Mouse (Mus musculus): ENCODE measurements around the gene Tenm4.

Gene Tenm4

DNA sequence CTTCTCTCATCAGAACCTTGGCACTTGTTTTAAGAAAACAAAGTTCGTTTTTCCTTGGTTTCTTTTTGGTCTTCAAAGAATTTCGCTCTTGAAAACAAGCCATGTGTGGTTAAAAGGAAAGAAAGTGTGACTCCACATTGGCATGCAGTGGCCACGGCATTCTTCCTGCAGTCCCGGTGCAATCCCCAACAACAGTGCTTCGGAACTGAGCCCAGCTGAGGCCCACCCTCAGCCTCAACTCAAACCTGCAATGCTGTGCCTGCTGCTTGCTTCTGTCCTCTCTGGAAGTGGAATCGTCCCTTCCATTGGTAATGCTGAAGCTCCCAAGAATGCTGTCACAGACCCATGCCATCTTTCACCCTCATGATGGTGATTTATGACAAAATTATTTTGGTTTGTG, 88.6 kb downstream of the Tenm4 start:
- no peak for DNase-seq

DNA sequence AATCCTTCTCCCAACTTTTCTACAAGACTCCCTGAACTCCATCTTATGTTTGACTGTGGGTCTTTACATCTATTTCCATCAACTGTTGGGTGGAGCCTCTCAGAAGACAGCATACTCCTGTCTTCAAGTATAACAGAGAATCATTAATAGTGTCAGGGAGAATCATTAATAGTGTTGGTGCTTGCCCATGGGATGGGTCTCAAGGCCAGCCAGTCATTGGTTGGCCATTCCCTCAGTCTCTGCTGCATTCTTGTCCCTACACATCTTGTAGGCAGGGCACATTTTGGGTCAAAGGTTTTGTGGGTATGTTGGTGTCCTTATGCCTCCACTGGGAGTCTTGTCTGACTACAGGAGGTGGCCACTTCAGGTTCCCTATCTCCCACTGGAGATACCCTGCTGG, 91.1 kb downstream of the Tenm4 start:
- DNase-seq = no peak

DNA sequence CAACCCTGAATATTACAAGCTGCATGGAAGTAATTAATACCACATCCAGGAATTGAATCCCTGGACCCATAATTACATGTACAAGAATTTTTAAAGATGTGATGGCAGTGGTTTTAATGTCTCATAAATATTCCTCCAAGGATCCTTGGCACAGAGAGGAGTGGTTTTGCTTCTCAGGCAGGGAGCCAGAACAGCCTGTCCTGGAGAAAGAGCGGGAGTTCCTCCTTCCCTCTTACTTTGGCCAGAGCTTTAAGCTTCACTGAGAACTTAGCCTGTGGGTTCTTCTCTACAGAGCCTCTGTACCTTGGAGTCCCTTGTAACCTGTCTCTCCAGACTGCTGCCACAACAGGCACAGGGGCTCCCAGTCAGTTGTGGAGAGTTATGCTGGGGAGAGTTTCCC, 94.9 kb downstream of the Tenm4 start:
- DNase-seq = no peak

DNA sequence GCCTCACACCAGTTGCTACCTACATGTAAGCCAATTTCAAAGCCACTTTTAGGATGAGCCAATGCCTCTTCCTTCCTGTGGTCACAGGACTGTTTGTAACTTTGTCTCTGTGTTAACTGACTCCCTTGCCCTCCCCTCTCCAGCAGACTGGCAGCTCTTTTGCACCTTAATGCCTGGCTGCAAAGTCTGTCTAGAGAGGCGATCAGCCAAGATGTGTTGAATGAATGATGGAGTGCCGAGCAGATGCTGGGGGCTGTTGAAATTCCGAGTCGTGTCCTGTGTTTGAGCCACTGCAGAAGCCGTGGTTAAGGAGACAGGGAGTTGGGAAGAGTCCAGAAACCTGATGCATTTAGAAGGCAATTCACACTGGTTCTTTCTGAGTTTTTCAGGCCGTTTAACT, 96.2 kb downstream of the Tenm4 start:
- DNase-seq = no peak

DNA sequence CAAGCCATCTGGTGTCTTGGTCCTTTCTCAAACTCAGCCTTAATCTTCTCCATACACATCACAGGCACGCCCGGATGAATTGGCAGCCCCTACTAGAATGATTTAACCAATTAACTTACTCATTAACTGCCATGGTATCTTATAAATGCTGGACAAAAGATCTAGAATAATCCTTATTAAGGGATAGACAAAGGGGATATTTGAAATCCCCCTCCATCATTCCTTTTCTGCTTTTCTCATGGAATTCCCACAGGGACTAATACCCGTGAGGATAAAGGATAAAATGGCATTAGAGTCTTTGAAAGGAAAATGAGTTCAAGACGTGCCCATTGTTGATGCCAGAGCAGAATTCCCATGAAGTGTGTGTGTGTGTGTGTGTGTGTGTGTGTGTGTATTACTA, 99.6 kb downstream of the Tenm4 start:
- no peak for DNase-seq

DNA sequence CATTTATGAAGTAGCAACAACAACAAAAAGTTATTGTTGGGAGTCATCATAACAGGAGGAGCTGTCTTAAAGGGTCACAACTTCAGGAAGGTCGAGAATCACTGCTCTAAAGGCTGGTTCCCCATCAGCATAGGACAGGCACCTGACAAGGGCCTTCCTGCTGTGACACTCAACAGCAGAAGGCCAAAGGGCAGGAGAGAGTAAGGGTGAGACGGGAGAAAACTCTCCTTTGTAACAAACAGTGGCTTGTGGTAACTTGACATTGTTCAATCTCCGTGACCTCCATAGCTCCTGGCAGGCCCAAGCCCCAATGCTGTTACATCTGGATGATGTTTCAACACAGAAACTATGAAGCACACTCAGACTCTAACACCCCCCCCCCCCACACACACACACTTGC, 101.0 kb downstream of the Tenm4 start:
- no peak for DNase-seq

DNA sequence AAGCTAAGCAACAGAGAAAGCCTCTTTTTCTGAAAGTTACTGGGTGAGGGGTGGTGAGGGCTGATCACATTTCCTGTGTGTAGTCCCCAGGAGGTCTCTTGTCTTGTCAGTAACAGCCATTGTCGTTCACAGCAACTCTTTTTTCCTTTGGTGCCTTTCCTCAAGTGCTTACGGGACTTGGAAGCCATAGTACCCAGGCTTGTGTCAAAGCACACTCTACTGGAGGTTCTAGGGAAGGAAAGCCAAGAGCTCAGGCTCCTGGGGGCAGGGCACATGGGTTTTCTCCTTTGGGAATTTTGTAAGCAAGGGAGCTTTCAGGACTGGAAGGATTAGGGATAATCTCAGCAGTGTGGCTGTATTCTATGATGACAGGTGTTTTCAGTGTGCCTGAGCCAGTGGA, 103.4 kb downstream of the Tenm4 start:
- DNase-seq = no peak

DNA sequence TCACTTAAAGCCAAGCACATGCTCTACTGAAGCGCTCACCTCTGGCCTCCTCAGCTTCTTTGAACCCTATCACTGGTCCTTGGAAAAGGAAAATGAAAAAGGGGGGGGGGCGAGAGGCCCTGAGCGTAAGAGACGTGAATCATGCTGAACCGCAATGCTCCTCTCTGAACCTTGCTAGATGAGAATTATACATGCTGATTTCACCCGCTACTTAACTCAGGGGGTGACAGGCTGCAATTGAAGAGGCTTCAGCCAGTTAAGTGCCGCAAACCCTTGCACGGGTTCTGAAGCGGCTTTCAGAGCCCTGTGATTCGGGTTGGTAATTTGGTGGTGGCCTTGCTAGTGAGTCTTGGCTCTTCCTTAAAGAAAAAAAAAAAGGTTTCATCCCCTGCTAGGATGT, 106.5 kb downstream of the Tenm4 start:
- no peak for DNase-seq

DNA sequence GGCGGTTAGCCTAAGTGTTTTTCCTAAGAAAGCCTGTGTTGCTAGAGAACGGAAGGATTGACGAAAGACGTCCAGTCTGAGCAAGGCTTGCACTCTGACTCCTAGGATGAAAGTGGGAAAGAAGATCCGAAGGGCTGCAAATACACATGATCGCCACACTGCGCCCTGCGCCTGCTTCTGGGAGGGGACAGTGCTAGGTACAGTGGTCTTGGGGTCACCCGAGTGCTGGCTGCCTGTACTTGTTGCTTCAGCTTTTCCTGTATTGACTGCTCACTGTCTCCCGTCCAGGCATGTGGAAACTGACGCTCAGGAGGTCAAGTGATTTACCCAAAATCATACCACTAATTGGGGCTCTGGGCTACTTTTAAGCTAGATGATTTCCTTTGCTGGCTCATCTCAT, 107.3 kb downstream of the Tenm4 start:
- DNase-seq = no peak

DNA sequence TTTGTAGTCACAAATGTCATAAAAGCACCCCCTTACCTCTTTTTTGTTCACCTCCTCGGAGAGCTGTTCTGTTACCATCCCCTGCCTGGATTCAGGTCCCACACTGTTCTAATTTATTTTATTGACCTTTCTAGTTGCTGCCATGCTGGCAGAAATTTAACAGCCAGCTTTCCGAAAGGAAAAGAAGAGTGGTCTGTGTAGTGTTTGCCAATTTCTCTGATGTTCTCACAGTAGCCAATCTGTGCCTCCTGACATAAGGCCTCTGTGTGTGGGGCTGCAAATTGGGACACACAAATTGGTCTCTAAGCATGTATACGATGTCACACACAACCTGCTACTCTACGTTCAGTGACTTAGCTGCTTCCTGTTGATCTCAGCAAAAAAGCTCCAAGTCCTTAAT, 109.7 kb downstream of the Tenm4 start:
- DNase-seq = no peak

DNA sequence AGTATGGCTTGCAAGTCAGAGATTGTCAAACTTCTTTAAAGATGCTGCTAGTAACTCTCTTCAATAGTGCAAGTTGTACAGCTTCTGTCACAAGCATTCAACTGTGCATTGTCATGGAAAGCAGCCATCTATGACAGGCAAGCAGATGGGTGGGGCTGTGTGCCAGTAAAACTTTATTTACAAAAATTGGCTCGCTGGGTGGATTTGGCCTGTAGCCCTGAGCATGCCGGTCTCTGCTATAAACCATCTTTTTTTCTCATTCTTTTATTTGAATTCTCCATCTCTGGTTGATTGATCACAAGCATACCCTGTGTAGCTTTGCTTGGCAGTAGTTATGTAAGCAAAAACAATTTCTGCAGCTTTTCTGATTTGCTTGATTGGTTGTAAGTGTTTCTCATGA, 119.5 kb downstream of the Tenm4 start:
- DNase-seq = no peak

DNA sequence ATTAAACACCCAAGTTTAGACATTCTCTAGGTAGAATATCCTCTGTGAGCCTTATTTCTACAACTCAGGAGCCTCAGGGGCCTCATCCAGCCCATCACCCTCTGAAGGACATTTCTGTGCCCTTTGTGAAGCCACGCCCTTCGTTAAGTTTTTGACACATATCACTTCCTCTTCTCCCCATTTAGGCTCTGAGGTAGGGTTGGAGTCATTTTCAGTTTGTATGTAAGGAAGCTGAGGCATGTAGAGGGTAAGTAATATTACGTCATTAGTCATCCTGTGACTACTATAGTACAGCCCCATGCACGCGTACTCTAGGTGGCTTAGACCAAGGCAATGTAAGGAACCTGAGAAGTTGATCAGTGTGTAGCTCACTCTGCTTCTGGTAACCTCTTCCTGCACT, 124.9 kb downstream of the Tenm4 start:
- DNase-seq = no peak

DNA sequence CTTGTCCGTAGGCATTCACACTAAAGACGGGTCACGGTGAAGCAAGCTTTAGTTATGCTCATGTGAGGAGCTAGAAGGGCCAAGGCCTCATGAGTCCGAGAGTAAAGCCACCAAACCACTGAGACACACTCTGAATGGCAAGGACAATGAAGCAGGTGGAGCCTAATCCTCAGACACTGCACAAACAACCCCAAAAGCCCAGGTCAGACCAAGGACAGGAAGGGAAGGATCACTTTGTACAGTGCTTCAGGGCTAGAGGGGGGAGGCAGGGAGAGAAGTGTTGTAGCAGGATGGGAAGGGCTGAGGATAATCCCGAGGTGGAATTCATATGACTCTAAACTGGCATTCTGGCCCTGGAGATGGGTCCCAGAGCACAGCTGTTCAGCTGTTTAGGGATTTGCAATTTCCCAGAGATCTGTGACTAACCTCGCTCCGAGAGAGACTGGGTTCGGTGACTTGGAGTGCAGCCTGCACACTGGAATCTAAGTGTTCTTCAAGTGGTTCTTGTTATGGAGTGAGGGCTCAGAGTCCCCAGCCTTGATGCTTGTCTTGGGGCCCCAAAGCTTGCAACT, 129.9 kb downstream of the Tenm4 start:
- DNase-seq = no peak

DNA sequence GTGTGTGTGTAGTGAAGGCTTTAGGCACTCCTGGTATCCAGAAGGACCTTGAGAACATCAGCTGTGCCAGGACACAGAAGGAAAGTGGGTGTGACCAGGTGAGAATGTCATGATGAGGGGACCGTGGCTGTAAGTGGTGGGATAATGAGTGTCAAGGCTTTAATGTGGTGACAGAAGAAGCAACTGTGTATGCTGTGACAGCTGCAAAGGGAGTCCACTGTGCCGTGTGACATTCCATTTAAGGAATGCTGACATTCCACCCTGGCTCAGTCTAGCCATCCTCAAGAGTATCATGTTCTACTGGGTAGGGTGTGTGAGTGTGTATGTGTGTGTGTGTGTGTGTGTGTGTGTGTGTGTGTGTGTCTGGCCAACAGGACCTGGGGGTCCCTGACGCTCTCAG, 130.8 kb downstream of the Tenm4 start:
- no peak for DNase-seq

DNA sequence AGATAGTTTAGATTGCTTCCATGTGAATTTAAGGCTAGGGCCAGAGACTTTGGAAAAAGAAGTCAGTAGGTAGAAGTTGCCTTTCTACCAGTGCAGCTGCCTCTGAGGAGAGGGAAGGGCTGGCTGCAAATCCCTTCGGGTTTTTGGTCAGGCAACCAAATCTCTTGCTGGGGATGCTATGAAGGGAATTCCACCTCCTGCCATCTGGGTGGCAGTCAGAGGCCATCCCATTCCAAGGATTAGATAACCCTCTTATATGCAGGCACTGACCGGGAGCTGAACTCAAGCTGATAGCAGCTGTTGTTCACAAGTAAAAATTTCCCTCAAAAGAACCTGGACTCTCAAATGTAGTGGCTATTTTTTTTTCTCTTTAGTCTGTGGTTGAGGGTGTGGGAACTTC, 132.9 kb downstream of the Tenm4 start:
- no peak for DNase-seq

DNA sequence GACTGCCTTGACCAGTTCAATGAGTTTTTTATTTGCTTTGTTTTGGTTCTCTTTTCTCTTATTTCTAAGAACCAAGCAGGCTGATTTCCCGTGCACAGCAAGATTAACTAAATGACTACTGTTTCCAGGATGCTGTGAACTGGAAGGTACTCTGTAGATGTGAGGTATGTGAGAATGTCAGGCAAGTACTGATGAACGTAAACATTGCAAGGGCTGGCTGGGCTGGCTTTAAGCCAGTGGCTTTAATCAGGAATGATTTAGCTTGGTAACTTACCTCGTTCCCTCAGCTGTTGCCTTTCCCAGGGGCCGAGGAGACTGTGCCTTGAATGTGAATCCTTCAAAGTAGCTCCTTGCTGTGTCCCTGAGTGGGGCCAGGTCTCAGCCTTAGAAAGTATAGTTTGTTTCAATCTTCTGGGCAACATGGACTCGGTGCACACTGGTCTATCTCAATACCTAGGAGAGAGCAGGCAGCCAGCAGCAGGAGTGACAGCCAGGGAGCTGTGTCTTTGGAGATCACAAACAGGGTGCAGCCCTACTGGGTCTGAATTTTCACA, 134.4 kb downstream of the Tenm4 start:
- no peak for DNase-seq

DNA sequence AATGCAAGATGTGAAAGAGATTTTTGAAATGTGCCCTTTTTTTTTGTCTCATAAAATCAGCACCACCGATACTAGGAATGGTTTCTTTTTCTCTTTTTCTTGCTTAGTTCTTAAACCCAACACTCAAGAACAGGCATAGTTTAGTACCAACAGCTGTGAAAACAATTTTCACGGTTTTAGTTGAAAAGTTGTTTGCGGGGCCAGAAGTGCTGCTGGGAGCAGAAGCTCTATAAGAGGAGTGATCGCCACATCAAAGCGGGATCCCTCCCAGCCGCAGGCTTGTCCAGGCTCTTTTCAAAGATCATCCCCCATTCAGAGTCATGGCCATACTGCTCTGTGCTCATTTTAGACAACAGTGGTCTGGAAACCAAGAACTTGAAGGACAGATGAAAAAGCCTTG, 137.1 kb downstream of the Tenm4 start:
- DNase-seq = no peak

DNA sequence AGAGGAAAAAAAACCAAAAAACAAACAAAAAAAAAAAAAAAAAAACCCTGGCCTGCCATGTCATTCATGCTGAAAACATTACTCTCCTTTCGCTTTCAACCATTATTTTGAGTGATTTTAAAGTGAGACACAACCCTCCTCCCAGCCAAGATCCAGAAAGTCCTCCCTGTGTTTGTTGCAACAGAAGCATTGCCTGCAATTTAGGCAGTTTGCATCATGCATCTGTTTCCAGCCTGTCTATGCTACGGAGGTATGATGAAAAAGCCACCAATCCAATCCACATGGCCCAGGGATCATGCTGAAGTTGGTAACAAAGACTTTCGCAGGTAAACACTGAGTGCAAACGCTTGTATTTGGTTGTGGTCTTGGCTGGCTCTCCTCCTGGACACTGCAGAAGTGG, 158.3 kb downstream of the Tenm4 start:
- DNase-seq = no peak

DNA sequence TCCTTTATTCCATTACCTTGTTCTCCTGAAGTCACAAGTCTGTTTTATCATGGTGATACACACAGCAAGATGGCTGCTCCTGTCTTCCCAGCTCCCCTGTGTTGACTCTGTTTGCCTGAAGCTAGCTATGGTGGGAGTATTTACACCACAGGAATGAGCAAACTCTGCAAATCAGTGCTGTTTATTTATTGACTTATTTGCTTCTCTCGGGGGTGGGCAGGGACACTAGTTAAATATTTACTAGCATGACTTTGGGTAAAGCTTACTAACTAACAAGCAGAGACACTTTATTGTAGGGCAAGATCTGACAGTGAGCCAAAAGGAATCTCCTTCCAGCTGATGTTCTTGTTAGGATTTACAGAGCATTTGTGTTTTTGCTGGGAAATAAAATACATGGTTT, 160.1 kb downstream of the Tenm4 start:
- no peak for DNase-seq

DNA sequence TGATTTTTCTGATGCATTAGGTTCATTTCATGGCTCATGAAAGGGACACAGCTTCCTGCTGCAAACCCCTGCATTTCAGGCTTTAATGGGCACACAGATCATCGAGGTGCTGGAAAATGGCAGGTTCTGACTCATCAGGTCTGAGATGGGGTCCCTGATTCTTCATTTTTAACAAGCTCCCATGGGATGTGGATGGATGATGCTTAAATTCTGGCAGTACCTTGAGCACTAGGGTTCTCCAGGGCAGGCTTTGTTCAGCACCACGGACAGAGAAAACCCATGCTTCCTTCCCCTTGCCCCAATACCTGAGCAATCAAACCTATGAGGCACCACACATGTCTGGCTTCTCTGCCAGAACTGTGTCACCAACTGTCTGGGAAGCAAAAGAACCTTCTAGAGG, 163.3 kb downstream of the Tenm4 start:
- DNase-seq = no peak

DNA sequence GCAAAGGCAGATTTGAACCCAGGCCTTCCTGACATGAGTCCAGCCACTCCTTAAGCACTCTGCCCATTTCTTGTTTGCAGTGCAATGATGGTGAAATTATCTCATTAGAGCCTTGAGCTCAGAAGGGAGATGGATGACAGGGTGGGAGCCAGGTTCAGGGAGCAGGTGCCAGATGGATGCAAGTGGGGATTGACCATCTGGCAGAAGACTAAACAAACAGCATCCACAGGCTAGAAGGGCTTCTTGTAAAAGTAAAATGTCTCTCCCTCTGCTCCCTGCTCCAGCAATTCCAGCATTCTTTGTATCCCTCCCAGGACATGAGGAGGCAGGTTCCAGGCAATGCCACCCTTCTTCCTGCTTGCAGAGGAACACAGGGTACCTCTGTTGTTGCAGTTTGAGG, 165.3 kb downstream of the Tenm4 start:
- DNase-seq = no peak

DNA sequence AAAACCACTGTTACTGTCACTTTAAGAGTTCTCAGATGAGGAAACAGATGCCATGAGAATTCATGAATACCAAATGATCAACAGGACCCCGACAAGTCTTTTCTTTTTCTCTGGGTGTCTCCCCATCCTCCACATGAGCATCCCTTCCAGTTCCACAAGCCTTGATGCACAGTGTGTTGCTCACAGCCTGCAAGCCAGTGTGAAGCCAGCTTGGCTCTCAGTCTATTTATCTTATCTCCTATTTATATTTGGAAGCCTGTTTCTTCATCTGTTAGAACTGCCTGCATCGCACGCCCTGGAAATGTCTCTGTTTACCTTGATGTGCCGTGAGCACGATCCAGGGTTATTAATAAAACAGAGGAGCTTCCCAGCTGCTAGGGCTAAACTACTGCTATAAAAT, 169.8 kb downstream of the Tenm4 start:
- DNase-seq = no peak

DNA sequence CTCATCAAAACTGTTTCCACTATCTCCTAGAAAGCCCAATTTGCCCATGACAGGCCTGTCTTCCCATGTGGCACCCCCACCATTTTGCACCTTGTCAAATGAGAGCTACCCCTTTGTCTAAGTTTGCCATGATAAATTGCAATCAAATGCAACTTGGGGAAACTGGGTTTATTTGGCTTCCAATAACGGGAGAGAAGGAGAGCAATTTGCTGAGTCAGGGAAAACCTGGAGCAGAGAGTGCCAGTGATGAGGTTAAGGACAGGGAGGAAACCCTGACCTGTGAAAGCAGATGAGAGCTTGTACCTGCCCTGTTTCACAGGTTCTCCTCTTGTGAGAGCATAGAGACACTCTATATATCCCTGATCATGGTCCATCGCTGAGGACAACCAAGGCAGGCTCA, 170.4 kb downstream of the Tenm4 start:
- DNase-seq = no peak

DNA sequence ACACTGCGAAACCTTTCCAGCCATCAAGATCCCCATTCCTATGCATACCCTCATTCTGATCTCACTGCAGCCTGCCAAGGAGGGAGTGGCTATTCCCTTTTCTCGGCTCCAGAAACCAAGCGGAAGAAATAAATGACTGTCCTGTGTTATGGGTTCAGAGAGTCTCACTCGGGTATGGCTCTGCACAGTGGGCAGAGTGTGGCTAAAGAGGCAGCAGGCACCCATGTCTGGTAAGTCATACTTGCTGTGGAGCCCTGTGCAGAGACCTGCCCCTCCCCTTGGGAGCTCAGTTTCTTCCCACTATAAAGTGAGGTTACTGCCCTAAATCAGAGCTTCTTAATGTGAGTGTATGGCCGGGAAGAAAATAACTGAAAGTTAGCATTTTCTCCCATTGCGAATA, 171.9 kb downstream of the Tenm4 start:
- no peak for DNase-seq

DNA sequence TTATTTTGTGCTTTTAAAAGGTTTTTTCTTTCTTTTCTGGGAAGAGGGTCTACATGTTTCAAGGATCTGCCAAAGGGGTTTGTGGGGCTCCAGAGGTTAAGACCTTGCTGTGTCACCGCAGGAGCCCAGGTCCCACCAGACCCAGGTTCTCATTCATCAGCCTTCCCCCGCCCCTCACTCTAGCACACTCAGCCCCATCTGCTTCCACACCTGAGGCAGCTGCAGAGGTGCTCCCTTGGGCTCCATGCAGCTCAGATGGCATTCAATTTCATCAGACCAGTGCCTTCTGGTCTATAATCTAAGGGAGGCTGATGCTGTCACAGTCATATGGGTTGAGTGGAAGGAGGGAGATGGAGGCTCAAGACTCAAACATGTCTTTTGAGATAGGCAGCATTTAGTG, 172.6 kb downstream of the Tenm4 start:
- no peak for DNase-seq

DNA sequence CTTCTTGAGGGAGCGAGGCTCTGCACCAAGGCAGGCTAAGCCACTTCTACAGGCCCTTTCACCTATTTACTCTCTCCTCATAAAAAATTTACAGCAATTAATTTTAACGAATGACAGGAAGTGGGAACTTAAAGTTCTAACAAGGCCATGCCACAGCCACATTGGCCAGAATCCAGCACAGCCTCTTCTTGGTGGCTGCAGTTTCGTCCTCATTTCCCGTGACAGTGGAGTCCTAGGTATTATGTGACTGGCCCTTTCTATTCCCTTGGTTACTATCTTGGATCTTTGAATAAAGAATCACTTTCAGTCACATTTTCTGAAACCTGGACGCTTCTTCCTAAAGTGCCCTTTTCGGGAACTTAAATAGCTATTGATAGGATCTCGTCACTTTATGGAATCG, 181.6 kb downstream of the Tenm4 start:
- no peak for DNase-seq
